Mouse (Mus musculus): ENCODE measurements around the gene Grb14. TPM values are rescaled to one million over a fixed set of nuclear protein-coding genes. Genes with fewer than 3 reads are reported as not detected.

Gene Grb14
- polyA plus RNA-seq, 1 experiment from 2014 or later: 15.7 TPM

DNA sequence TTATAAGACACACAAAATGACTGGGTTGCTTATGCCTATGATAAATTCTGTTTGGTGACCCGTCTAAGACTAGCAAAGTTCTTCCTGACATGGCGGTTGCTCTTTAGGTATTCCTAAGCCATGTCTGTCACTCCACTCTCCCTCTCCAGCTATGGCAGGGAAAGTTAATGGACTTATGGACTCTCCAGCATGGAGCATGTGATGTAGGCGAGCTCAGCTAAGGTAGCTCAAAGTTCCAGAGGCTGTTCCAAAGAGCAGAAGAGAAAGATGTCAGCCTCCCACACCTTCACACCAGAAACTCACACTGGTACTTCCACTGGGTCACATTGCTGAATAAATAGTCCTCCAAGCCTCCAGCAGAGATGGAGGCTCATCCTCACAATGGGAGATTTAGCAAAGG lies 22.2 kb downstream of the Grb14 start:
- H3K9me3 ChIP-seq (ENCODE audit: control insufficient read depth, low read depth, low read length): no peaks in the 10 kb centered on the region
- H3K4me3 ChIP-seq (ENCODE audit: low read depth, low read length): no peak overlapping the region
- H3K9ac ChIP-seq (replicated peaks; ENCODE audit: low read depth, low read length): no peak overlapping the region
- 88% methylated on average over 3 of the region's 3 CpGs for WGBS
- H3K27ac ChIP-seq (ENCODE audit: low read length): no peak overlapping the region
- no peak overlapping the region for H3K4me2 ChIP-seq (replicated peaks; ENCODE audit: low read depth, low read length)
- ATAC-seq (ENCODE audit: insufficient number of reproducible peaks, insufficient read depth, low FRiP score, low read depth): no peak
- no peaks in the 10 kb centered on the region for H3K4me1 ChIP-seq (ENCODE audit: control insufficient read depth, insufficient read depth, low read length)
- no peaks in the 10 kb centered on the region for H3K36me3 ChIP-seq (ENCODE audit: control insufficient read depth, insufficient read depth, low read length)
- H3K27me3 ChIP-seq (ENCODE audit: control insufficient read depth, insufficient read depth, low read length): no peaks in the 10 kb centered on the region

DNA sequence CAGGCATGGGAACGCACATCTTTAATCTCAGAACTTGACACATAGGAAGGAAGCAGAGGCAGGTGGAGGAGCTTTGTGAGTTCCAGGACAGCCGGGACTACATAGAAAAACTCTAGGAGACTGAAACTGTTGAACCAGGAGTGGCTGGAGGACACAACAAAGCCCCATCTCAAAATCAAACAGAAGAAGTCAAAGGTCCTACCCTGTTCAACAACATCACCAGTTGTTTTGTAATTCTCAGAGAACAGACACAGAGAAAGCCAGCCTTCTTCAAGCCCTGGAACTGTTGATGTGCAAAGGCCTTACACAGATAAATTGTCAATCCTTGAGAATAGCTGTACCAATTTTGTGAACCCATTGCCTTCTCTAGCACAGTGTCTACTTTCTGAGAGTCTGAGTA lies 29.7 kb downstream of the Grb14 start:
- H3K4me1 ChIP-seq (ENCODE audit: control insufficient read depth, insufficient read depth, low read length): no peaks in the 10 kb centered on the region
- no peak for ATAC-seq (ENCODE audit: insufficient number of reproducible peaks, insufficient read depth, low FRiP score, low read depth)
- no peak overlapping the region for H3K9ac ChIP-seq (replicated peaks; ENCODE audit: low read depth, low read length)
- no peak overlapping the region for H3K27ac ChIP-seq (ENCODE audit: low read length)
- H3K4me2 ChIP-seq (replicated peaks; ENCODE audit: low read depth, low read length): no peak overlapping the region
- no peak overlapping the region for H3K4me3 ChIP-seq (ENCODE audit: low read depth, low read length)
- no peaks in the 10 kb centered on the region for H3K36me3 ChIP-seq (ENCODE audit: control insufficient read depth, insufficient read depth, low read length)
- H3K27me3 ChIP-seq (ENCODE audit: control insufficient read depth, insufficient read depth, low read length): no peaks in the 10 kb centered on the region
- no peaks in the 10 kb centered on the region for H3K9me3 ChIP-seq (ENCODE audit: control insufficient read depth, low read depth, low read length)
- WGBS: 92% methylated on average over 2 of the region's 2 CpGs

DNA sequence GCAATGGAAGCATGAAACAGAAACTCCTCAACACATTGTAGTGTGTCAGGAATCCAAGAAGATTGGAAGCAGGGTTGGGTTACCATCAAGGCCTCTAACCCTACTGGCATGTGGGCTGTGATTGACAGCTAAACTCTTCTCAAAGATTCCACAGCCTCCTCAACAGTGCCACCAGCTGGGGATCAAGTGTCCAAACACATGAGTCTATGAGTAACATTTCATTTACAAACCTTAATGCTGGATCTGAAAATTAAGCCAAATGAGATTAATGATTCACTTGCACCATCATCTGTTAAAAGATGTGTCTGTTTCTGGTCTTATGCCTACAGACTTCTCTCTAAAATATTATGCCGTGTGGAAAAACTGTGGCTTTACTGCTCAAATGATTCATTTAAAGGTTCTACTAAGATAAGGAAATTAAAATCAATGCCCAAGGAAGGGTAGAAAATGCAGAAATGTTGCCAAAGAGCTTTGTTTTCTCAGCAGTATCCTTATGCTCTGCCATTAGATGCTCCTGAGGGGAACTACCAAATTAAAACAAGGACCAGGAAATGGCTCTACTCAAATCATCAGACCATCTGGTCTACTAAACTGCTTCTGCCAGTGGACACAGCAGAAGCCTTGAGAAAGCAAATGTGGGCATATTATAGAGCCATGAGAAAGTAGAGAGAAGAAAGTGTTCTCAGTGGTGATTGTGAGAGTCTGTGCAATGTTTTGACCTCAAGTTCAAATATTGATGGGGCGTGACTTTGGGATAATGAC lies 35.2 kb downstream of the Grb14 start:
- WGBS: 89% methylated on average over 2 of the region's 2 CpGs
- no peak overlapping the region for H3K9ac ChIP-seq (replicated peaks; ENCODE audit: low read depth, low read length)
- no peak for ATAC-seq (ENCODE audit: insufficient number of reproducible peaks, insufficient read depth, low FRiP score, low read depth)
- no peak overlapping the region for H3K27ac ChIP-seq (ENCODE audit: low read length)
- H3K9me3 ChIP-seq (ENCODE audit: control insufficient read depth, low read depth, low read length): no peaks in the 10 kb centered on the region
- no peaks in the 10 kb centered on the region for H3K4me1 ChIP-seq (ENCODE audit: control insufficient read depth, insufficient read depth, low read length)
- no peaks in the 10 kb centered on the region for H3K27me3 ChIP-seq (ENCODE audit: control insufficient read depth, insufficient read depth, low read length)
- no peak overlapping the region for H3K4me3 ChIP-seq (ENCODE audit: low read depth, low read length)
- H3K4me2 ChIP-seq (replicated peaks; ENCODE audit: low read depth, low read length): no peak overlapping the region
- H3K36me3 ChIP-seq (ENCODE audit: control insufficient read depth, insufficient read depth, low read length): no peaks in the 10 kb centered on the region

DNA sequence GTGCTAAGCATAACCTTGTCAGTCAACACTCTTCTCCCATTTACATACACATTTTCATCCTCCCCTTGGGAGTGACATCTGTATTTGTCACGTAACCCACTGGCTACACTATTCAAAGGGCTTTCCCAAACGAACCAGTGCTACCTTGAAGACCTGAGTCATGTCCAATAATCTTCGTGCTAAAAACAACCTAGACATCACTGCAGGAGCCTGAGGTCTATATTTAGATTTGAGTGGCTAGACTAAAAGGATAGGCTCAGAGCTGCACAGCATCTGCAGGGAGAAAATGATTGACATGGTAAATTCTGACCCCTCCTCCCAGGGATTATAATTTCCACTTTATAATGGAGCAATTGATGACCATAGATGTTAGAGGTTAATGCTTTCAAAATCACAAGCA lies 37.0 kb downstream of the Grb14 start:
- WGBS: 72% methylated on average over 3 of the region's 3 CpGs
- Histone ChIP-seq H3K27ac (ENCODE audit: low read length) (no peak overlapping the region), H3K9me3 (ENCODE audit: control insufficient read depth, low read depth, low read length) (no peaks in the 10 kb centered on the region), H3K4me2 (replicated peaks; ENCODE audit: low read depth, low read length) (no peak overlapping the region), H3K36me3 (ENCODE audit: control insufficient read depth, insufficient read depth, low read length) (no peaks in the 10 kb centered on the region), H3K9ac (replicated peaks; ENCODE audit: low read depth, low read length) (no peak overlapping the region), H3K4me1 (ENCODE audit: control insufficient read depth, insufficient read depth, low read length) (no peaks in the 10 kb centered on the region), H3K27me3 (ENCODE audit: control insufficient read depth, insufficient read depth, low read length) (no peaks in the 10 kb centered on the region), H3K4me3 (ENCODE audit: low read depth, low read length) (no peak overlapping the region)
- ATAC-seq (ENCODE audit: insufficient number of reproducible peaks, insufficient read depth, low FRiP score, low read depth): no peak

DNA sequence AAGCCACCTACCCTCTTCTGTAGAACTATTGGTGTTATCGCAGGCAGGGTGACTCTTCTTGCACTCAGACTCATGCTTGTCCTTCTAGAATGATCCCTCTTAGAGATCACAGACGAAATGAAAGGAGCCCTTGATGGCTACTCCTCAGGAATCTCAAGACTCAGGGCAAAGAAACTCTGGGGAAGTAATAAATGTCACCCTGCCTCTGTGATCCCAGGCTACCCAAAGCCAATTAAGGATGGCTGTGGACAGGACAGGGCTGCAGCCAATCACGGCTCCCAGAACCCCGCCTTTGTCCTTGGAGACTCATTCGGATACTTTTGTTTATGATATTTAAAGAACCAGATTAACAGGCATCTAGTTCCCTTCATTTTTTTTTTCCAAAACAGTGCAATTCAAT lies 49.2 kb downstream of the Grb14 start:
- 62% methylated on average over 5 of the region's 5 CpGs for WGBS
- H3K4me1 ChIP-seq (ENCODE audit: control insufficient read depth, insufficient read depth, low read length): no peaks in the 10 kb centered on the region
- no peak overlapping the region for H3K27ac ChIP-seq (ENCODE audit: low read length)
- no peaks in the 10 kb centered on the region for H3K27me3 ChIP-seq (ENCODE audit: control insufficient read depth, insufficient read depth, low read length)
- H3K36me3 ChIP-seq (ENCODE audit: control insufficient read depth, insufficient read depth, low read length): no peaks in the 10 kb centered on the region
- H3K9me3 ChIP-seq (ENCODE audit: control insufficient read depth, low read depth, low read length): no peaks in the 10 kb centered on the region
- ATAC-seq (ENCODE audit: insufficient number of reproducible peaks, insufficient read depth, low FRiP score, low read depth): no peak
- H3K4me3 ChIP-seq (ENCODE audit: low read depth, low read length): no peak overlapping the region
- no peak overlapping the region for H3K9ac ChIP-seq (replicated peaks; ENCODE audit: low read depth, low read length)
- no peak overlapping the region for H3K4me2 ChIP-seq (replicated peaks; ENCODE audit: low read depth, low read length)

DNA sequence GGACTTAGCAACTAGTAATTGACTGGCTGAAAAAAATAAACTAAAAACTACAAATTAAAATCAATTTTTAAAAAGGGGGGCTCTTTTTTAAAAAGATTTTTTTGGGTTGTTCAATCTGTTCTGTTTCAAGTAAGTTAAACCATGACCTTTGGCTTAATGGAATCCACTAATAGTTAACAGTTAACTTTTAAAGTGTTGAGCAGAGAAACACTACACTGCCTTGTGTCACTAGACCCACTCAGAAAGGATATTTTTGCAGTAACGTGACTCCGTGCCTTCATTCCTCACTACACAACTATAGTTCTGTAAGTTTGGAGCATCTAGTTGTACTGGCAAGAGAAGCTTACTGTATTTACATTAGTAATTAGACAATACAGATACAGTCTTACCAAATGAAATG lies 50.2 kb downstream of the Grb14 start:
- 69% methylated on average over 2 of the region's 2 CpGs for WGBS
- Histone ChIP-seq H3K27me3 (ENCODE audit: control insufficient read depth, insufficient read depth, low read length) (no peaks in the 10 kb centered on the region), H3K9me3 (ENCODE audit: control insufficient read depth, low read depth, low read length) (no peaks in the 10 kb centered on the region), H3K4me3 (ENCODE audit: low read depth, low read length) (no peak overlapping the region), H3K36me3 (ENCODE audit: control insufficient read depth, insufficient read depth, low read length) (no peaks in the 10 kb centered on the region), H3K9ac (replicated peaks; ENCODE audit: low read depth, low read length) (no peak overlapping the region), H3K27ac (ENCODE audit: low read length) (no peak overlapping the region), H3K4me1 (ENCODE audit: control insufficient read depth, insufficient read depth, low read length) (no peaks in the 10 kb centered on the region), H3K4me2 (replicated peaks; ENCODE audit: low read depth, low read length) (no peak overlapping the region)
- no peak for ATAC-seq (ENCODE audit: insufficient number of reproducible peaks, insufficient read depth, low FRiP score, low read depth)

DNA sequence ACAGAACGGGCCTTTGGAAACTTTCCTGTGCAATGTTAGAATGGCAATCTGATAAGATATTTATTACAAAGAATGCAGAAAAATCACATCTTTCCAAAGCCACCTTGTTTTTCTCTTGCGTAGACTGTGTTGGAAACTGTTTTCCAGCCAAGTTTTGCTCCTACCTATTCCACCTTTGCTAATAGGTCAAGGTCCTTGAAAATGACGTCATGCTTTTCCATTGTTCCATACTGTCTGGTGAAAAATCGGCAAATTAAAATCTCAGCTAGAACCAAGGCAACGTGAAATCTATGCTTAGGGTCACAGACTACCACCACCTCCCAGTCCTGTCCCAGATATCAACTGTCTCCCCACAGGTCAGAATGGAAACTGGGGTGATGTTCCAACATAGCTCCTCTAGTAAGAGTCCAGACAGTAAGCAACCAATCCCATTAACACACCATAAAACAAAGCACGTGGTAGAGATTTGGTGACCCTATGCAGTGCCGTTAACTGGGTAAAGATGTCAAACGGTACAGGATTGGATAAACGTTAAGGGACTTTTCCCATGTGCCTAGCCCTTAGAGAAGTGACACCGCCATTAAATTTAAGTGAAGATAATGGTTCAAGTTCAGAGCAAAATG lies 50.9 kb downstream of the Grb14 start:
- WGBS: 83% methylated on average over 10 of the region's 10 CpGs
- Histone ChIP-seq H3K4me1 (ENCODE audit: control insufficient read depth, insufficient read depth, low read length) (no peaks in the 10 kb centered on the region), H3K4me2 (replicated peaks; ENCODE audit: low read depth, low read length) (no peak overlapping the region), H3K27me3 (ENCODE audit: control insufficient read depth, insufficient read depth, low read length) (no peaks in the 10 kb centered on the region), H3K4me3 (ENCODE audit: low read depth, low read length) (no peak overlapping the region), H3K27ac (ENCODE audit: low read length) (no peak overlapping the region), H3K9me3 (ENCODE audit: control insufficient read depth, low read depth, low read length) (no peaks in the 10 kb centered on the region), H3K9ac (replicated peaks; ENCODE audit: low read depth, low read length) (no peak overlapping the region), H3K36me3 (ENCODE audit: control insufficient read depth, insufficient read depth, low read length) (no peaks in the 10 kb centered on the region)
- ATAC-seq (ENCODE audit: insufficient number of reproducible peaks, insufficient read depth, low FRiP score, low read depth): no peak

DNA sequence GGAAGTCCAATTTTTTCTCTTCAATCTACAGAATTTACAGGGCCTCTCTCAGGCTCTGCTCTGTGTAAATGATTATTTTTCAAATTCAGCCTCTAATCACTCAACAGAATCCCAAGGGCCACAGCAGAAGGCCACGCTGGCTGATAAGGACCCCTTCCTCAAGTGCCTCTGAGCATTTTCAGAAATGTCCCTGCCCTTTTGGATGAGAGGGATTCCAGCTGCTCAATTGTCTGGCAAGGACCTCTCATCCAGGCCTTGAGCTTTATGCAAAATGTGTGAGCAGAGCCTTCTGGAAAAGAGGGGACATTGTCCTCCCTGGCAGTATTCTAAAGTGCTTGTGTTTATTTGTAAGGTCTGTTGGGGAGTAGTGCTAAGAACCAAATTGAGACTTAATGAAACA lies 51.7 kb downstream of the Grb14 start:
- H3K9me3 ChIP-seq (ENCODE audit: control insufficient read depth, low read depth, low read length): no peaks in the 10 kb centered on the region
- ATAC-seq (ENCODE audit: insufficient number of reproducible peaks, insufficient read depth, low FRiP score, low read depth): no peak
- WGBS: 38% methylated on average over 1 of the region's 1 CpGs

DNA sequence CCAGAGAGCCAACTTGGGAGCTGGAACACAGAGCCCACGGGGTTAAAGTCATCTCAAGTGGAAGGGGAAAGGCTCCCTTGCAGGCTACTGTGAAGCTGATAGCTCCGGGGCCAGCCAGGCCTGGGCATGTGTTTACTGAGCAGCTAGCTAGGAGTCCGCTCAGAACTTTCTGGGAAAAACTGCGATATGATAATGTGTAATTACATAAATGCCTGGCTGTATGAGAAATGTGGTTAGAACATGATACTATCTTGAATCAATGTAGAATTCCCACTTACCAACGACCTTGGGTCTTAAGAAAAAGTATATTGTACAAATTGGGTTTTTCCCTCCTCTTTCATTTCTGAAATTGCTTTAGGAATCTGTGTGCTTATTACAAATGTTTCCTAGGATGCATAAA lies 53.0 kb downstream of the Grb14 start:
- Histone ChIP-seq H3K9me3 (ENCODE audit: control insufficient read depth, low read depth, low read length) (no peaks in the 10 kb centered on the region), H3K4me2 (replicated peaks; ENCODE audit: low read depth, low read length) (no peak overlapping the region), H3K9ac (replicated peaks; ENCODE audit: low read depth, low read length) (no peak overlapping the region), H3K27ac (ENCODE audit: low read length) (no peak overlapping the region), H3K4me3 (ENCODE audit: low read depth, low read length) (no peak overlapping the region), H3K36me3 (ENCODE audit: control insufficient read depth, insufficient read depth, low read length) (no peaks in the 10 kb centered on the region), H3K27me3 (ENCODE audit: control insufficient read depth, insufficient read depth, low read length) (no peaks in the 10 kb centered on the region), H3K4me1 (ENCODE audit: control insufficient read depth, insufficient read depth, low read length) (no peaks in the 10 kb centered on the region)
- ATAC-seq (ENCODE audit: insufficient number of reproducible peaks, insufficient read depth, low FRiP score, low read depth): no peak
- WGBS: 52% methylated on average over 5 of the region's 5 CpGs

More for the DNA sequence above, 51.7 kb downstream of the Grb14 start:
- Histone ChIP-seq H3K27me3 (ENCODE audit: control insufficient read depth, insufficient read depth, low read length) (no peaks in the 10 kb centered on the region), H3K4me2 (replicated peaks; ENCODE audit: low read depth, low read length) (no peak overlapping the region), H3K36me3 (ENCODE audit: control insufficient read depth, insufficient read depth, low read length) (no peaks in the 10 kb centered on the region), H3K27ac (ENCODE audit: low read length) (no peak overlapping the region), H3K4me3 (ENCODE audit: low read depth, low read length) (no peak overlapping the region), H3K9ac (replicated peaks; ENCODE audit: low read depth, low read length) (no peak overlapping the region), H3K4me1 (ENCODE audit: control insufficient read depth, insufficient read depth, low read length) (no peaks in the 10 kb centered on the region)
